Mouse (Mus musculus) left cerebral cortex, adult 2 months (tissue): ENCODE data around the gene Calml4. TPM values are rescaled to one million over a fixed set of nuclear protein-coding genes. Genes with fewer than 3 reads are reported as not detected.
"Not testable (repeated sequence)": the region's sequence is repeated elsewhere in the genome, so short reads cannot be mapped to it uniquely, and the experiment has no call there.

ENCODE experiments used
- DNase-seq, 2 experiments: peaks; one replicate each; pipeline ENCODE4 v3.0.0; 2021 to 2022; ENCODE audit warnings: low spot score in 2 of 2, mixed read lengths in 1 of 2; ENCODE audit errors: extremely low spot score in 1 of 2
- H3K27ac ChIP-seq: fragments of 200-600 bp; 2 replicates; pipeline ENCODE4 v1.8.1; 2022
- H3K4me3 ChIP-seq: fragments of 200-600 bp; 2 replicates; pipeline ENCODE4 v1.8.1; 2022
- CTCF ChIP-seq: fragments of 200-600 bp; IDR thresholded peaks from 2 replicates; pipeline ENCODE4 v1.8.1; 2022; ENCODE audit warnings: antibody characterized with exemption, mild to moderate bottlenecking, moderate library complexity
- intact Hi-C: fragments of 180-260 bp; cut with DNase I; formaldehyde crosslinking; loops from one replicate; pipeline ENCODE4 v1.15.1; 2025
- long read RNA-seq, 2 experiments: library from polyadenylated mRNA; stranded (forward); transcript quantifications; one replicate each; pipeline ENCODE4 v2.0.0; 2021; ENCODE audit warnings: borderline mapping rate in 2 of 2
- total RNA-seq, 2 experiments: library from RNA; stranded (reverse); gene quantifications; 2 replicates each; pipeline ENCODE4 v1.2.3; 2021

Calml4 gene
- total RNA-seq, result 1 to 10 TPM in 1 of 2 experiments, under 1 TPM in 1; 0.75 to 1.1 TPM
- long read RNA-seq, experiment 1, result 0 reads
- long read RNA-seq, experiment 2, partial matches to known transcripts, result 1 of 1 reads
- long read RNA-seq, experiment 2, other reads (novel, unspliced or antisense), result 0 of 1 reads

DNA sequence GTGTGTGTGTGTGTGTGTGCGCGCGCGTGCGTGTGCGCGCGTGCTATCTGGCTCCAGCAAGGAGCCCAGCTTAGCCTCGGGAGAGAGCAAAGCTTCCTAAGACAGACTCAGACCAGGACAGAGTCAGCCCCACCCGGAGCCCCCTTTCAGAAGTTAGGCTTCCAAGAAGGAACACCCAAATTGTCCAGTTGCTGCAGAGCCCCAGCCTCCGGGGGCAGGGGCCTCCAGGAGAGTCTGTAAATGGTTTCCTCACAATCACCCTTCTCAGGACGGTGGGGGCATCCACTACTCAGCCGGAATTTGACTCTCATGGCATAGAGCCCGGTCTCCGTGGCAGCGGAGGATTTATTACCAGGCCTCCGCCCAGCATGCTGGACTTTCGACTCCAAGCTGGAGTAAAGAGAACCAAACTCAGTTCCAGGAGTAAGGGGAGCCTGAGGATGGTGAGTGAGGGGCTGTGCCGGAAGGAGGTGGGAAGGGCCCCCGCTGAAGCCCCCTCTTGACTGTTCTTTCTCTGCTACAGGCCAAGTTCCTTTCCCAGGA, at the start of gene Calml4:
Calml4 (plus strand) TSS at position 362 of the 543 bp plus-strand sequence.
- intact Hi-C loops, result no loop called here
- Histone ChIP-seq H3K4me3 (no peak within 1 kb of the TSS), H3K27ac (no peak within 1 kb of the TSS)
- TF ChIP-seq CTCF, result no peak
- DNase-seq, result no peak

DNA sequence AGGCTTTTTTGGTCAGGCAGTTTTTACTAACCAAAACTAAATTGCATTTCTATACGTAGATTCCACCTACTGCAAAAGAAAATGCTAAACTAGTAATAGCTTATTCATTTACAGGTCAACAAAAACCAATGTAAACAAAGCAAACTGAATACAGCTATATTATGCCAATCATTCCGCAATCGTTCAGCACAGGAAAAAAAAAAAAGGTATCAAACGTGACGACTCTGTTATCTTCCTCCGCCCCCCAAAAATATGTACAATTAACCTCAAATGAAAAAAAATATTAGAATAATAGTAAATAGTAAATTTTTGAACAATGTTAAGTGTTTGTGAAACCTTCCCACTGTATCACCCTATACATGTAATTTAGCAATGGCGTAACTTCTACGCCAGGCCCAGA, 47.8 kb upstream of the Calml4 start:
- intact Hi-C loops, result no loop called here
- peak overlapping the region; percentile 99 for H3K27ac ChIP-seq
- no peak for DNase-seq
- TF ChIP-seq CTCF, result no peak
- peak overlapping the region; percentile 98 for H3K4me3 ChIP-seq

DNA sequence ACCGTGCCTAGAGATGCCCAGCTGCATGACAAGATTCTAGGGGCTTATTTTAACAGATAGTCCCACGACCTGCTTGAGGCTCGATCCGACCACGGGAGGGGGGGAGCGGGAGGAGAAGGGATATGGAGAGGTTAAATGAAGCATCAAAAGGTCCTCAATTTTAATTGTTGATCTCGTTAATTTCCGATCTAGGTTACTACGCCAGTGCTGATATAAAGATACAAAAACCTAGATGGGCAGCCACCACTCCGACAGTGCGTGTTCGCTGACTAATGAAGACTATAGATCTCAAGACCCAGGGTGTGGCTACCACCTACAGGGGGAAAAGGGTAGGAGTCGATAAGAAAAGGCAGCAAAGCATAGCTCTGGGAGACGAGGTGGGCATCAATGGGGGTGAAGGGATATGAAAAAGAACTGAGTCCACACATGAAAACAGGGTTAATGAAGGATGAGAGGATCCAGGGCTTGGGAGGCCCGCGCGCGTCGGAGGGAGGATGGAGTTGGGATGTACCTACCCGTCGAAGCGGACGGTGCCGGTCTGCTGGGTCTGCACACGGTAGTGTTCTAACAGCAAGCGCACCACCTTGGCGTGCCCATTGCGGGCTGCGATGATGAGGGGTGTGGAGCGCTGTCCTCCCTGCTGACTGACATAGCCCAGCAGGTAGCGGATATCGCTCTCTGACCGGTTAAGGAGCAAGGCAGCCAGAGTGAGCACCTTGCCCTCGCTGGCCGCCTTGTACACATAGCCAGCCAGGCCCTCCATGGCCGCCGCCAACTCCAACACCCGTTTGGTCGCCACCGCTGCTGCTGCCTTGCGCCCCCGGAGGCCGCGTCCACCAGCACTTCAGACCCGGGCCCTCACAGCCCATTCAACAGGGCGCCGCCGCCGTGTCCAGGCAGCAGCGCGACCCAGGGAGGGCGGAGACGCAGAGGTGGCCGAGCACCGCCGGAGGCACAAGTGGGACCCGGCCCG, 47.1 kb upstream of the Calml4 start:
- intact Hi-C loops, result loop anchor here (1.0 kb wide), 1 partner anchor 17 kb away; no protein-coding TSS in a partner anchor
- H3K27ac ChIP-seq, result peak overlapping the region; percentile 99
- TF ChIP-seq CTCF, result peak; percentile 23
- DNase-seq, result no peak
- peak overlapping the region; percentile 98 for H3K4me3 ChIP-seq

DNA sequence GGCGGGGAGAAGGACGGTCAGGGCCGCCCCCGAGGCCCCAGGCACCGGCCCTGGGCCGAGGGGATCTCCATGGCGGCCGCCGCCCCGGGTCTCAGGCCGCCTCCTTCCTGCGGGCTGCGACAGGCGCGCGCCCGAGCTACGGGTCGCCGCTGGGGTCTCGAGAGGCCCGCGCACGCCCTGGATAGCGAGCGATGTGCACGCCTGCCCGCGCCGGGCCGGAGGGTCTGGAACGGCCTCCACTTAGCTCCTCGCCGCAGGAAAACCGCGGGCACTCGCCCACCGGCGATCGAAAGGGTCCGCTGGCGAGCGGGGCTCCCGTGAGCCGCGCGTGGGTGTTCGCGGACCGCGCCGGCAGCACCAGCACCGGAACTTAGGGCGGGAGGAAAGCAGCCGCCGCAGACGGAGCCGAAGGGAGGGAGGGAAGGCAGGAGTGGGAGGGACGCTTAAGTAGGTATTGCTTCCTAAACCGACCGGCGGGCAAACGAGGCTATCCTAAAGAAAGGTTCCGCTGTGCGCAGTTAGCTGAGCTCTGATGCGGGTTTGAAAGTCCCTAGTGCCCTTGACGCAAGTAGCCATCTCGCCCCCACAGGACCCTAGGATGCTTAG, 46.3 kb upstream of the Calml4 start, which contains the start of gene Fem1b:
Fem1b (minus strand) TSS at position 419 of the 606 bp plus-strand sequence.
- intact Hi-C loops, result loop anchor here (1.0 kb wide), 1 partner anchor 17 kb away; no protein-coding TSS in a partner anchor
- peak; percentile 86 to 88 for DNase-seq
- no peak; the same call in 1 of the 2 replicates for TF ChIP-seq CTCF
- Histone ChIP-seq H3K4me3 (peak within 1 kb of the TSS; percentile 98), H3K27ac (peak within 1 kb of the TSS; percentile 99)

DNA sequence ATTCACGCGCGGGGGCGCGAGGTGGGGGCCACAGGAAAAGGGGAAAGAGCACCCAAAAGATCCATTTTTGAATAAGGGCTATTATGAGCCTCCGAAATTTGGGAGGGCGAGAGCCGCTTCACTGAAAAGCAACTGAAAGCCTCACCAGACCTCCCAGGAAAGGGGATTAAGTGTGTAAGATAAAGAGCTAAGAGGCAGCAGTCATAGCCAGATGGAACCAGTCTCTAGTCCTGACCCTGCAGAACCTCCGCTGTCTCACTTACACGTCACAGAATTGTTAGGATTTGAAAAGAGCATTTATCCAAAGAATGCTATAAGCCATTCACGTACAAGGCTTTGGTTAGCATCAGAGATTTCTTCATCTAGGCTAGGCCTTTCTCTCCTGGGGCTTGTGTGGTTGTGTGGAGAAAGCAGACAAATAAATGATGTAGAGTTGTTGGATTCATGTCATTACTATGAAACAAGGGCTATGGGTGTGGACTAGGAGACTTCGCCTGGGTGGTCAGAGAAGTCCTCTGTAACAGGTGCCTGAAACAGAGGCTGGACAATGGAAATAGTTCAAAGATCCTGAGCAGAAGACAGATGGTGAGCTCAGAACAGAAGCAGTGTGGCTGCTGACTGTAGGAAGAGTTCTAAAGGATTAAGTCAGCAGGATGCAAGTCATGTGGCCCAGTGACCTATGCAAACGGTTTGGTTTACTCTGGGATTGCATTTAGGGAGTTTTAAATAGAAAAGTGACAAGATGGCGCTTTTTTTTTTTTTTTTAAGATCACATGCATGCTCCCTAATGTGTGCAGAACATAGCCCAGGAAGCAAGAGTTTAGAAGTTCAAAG, 45.4 kb upstream of the Calml4 start:
- intact Hi-C loops, result no loop called here
- TF ChIP-seq CTCF, result no peak
- no peak for DNase-seq
- Histone ChIP-seq H3K27ac (peak overlapping the region; percentile 99), H3K4me3 (peak overlapping the region; percentile 98)

DNA sequence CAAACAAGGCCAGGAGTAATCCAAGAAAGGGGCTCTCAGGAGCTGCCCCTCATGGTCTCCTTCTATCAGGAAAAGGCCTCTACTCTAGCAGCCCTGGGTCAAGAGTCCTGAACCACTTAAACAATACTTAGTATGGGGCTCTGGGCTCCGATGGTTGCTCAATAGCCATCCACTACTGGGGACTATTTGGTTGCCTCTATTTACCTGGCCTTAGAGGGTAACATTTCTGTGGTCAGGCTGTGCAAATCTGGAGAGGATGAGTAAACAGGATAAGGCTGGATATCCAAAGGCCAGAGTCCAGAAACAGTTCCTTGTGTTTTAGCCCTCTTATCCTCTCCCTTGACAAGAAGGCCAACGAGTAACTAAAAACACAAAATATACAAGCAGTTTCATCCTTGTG, 43.1 kb upstream of the Calml4 start:
- TF ChIP-seq CTCF, result no peak
- DNase-seq, result no peak

DNA sequence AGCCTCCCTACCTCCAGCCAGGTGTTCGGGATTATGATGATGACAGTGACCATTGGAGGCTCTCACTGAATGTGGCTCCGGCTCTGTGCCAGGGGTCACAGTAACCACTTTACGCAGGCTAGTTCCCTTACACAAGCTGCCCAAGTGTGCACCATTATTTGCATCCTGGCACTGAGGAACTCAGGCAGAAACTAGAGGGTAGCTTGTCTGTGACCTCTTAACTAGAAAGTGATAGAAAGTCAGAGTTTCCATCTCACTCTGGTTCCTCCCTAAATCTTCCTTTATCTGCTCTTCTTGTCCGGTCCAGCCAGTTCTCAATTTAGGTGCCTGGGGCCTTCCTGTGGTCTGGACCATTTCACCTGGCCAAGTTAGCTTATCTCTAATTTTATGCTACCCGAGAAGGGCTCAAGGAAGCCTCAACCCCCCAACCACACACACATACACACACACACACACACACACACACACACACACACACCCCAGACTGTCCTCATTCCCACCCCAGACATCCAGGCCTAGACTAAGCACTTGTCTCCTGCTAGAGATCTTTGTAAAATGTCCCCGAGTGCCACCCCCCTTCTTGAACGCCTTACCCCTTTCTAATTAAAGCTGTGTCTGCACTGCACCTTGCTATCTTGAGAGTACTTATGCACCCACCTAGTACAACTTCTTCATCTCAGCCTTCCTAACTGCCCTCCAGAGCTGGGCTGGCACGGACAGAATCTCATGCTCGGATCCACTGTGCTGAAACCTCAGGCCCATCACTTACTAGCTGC, 41.4 kb upstream of the Calml4 start:
- Histone ChIP-seq H3K27ac (no peak overlapping the region), H3K4me3 (no peak overlapping the region)
- no peak for DNase-seq
- intact Hi-C loops, result no loop called here
- TF ChIP-seq CTCF, result no peak

More for the DNA sequence above, 43.1 kb upstream of the Calml4 start:
- intact Hi-C loops, result no loop called here
- H3K27ac ChIP-seq, result no peak overlapping the region
- H3K4me3 ChIP-seq, result no peak overlapping the region

DNA sequence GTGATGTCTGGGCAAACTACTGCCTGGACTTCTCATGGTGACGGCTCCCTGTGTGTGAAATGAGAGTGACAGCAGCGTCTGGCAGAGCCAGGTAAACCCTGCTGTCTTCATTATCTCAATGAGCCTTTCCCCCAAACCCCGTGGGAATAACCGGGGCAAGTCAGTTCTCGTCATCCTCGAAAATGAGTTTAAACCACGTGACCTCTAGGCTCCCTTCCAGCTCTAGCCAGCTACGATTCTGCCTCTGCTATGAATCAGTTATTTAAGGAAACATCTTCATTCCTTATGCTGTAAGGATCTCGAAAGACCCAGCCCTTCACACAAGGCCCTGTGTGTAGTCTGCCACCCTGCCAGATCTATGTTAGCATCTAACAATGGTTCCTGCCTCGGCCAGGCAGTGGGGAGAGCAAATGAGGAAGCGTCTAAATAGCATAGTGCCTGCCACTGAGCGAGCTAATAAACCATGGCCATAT, 40.7 kb upstream of the Calml4 start:
- Histone ChIP-seq H3K4me3 (no peak overlapping the region), H3K27ac (no peak overlapping the region)
- no peak for TF ChIP-seq CTCF
- no peak for DNase-seq
- intact Hi-C loops, result no loop called here

DNA sequence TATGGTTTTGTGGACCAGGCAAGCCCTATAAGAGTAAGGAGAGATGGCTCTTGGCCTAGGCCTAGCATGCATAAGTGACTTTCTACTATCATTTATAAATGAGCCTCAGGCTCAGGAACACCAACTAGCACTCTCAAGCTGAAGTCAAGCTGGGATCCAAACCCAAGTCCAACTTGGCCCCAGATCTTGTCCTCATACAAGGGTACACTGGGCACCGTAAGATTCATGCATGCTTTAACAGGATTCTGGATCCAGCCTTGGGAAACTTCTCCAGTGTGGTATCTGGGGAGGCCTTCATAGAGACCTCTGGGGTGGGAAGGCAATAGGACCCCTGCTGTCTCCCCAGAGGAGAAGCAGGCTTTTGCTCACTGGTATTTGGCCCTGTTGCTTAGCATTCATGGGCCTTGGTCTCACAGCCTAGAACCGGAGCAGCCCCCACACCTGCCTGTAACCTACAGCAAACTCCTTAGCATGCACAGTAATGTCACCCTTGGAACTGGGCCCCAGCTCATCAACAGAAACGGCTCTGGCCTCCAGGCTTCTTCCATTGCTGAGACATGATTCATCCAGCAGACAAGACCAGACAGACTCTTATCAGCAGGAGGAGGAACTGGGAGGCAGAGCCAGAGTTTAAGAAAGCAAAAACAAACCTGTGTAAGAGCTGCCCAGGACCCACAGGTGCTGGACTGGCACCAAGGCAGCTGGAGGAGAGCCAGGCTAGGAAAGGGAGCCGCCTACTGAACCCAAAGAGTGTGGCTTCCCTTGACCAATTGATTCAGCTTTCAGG, 39.9 kb upstream of the Calml4 start:
- Histone ChIP-seq H3K4me3 (no peak overlapping the region), H3K27ac (no peak overlapping the region)
- no peak for DNase-seq
- TF ChIP-seq CTCF, result no peak
- intact Hi-C loops, result no loop called here

DNA sequence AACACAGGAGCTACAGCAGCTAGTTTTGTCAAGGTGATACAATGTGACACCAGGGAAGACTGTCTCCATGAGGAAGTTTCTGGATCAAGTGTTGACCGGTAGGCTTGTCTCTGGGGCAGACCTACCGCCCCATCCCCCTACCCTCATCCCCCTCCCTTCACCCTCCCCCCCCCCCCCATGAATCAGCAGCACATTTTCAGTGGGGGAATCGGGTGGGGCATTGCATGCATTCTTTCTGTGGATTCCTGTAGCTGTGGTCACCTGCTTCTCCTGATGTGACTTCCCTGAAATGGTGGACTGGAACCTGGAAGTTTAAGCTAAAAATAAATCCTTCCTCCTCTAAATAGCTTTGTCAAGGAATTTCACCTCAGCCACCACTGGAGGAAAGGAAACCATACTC, 38.4 kb upstream of the Calml4 start:
- DNase-seq, result no peak
- intact Hi-C loops, result no loop called here
- no peak for TF ChIP-seq CTCF
- no peak overlapping the region for H3K4me3 ChIP-seq
- no peak overlapping the region for H3K27ac ChIP-seq

DNA sequence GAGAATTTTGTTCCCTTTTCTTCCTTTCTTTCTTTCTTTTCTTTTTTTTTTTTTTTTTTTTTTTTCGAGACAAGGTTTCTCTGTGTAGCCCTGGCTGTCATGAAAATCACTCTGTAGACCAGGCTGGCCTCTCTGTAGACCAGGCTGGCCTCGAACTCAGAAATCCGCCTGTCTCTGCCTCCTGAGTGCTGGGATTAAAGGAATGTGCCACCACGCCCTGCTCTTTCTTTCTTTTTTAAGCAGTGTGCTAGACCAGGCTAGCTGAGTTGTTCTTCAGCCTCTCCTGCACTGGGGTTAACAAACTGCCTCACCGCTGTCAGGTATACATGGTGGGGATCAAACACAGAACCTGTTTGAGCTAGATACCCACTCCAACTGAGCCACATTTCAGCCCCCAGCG, 38.0 kb upstream of the Calml4 start:
- H3K27ac ChIP-seq, H3K4me3 ChIP-seq, DNase-seq: not testable (repeated sequence)
- intact Hi-C loops, result loop anchor here (10.0 kb wide), 1 partner anchor 75 kb away; no protein-coding TSS in a partner anchor
